Comparison of ENCODE assay signal across 8 mouse cellular contexts in the genomic region with DNA sequence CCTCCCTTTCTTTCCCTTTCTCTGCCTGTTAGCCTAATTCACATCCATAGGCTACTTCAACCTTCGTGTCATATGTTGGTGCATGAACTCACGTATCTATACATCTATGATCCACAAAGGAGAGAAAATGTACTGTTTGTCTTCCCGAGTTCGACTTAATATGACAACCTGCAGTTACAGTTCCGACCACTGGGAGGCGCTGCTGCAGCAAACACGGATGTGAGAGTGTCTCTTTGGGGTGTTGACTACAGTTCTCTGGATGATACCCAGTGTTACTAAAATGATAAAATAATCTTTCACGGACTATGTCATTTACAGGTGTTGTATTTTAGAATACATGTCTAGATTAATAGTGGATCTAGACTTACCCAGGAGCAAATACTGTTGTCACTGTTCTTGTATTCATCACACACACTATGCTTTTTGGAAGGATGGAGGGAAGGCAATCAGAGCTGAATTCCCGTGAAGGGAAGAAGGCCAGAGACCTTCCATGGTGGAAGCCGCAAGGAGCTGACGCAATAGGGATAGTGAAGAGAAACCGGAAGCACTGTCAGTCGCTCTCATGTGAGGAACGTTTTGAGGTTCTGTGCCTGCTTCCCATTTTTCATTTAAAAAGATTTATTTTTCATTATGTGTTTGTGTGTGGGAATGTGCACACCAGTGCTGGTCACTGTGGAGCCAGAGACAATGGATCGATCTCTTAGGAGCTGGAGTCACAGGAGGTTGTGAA.
DNase-seq lines count a peak whose midpoint lies in the region; ATAC-seq lines count a peak whose summit lies in the region.

No protein-coding gene starts in this region.

- no peaks in the 10 kb centered on the region for H3K27me3 ChIP-seq in heart, embryonic 11.5 days (ENCODE audit: control insufficient read depth, insufficient read depth, low read length)
- H3K27me3 ChIP-seq in neural tube, embryonic 11.5 days (ENCODE audit: control insufficient read depth, insufficient read depth, low read length), result no peaks in the 10 kb centered on the region

- no peak overlapping the region for H3K9ac ChIP-seq in heart, embryonic 11.5 days (ENCODE audit: low read depth, low read length)
- H3K9ac ChIP-seq in neural tube, embryonic 11.5 days (ENCODE audit: low read length), result no peak overlapping the region

- 61% methylated on average over 15 of the region's 15 CpGs for WGBS in heart, embryonic 11.5 days (ENCODE audit: insufficient replicate concordance)
- 62% methylated on average over 15 of the region's 15 CpGs for WGBS in neural tube, embryonic 11.5 days

- no peak overlapping the region for H3K4me3 ChIP-seq in heart, embryonic 11.5 days (ENCODE audit: low read depth, low read length)
- no peak overlapping the region for H3K4me3 ChIP-seq in neural tube, embryonic 11.5 days (ENCODE audit: low read depth, low read length)

- no peak overlapping the region for H3K27ac ChIP-seq in heart, embryonic 11.5 days (ENCODE audit: low read depth, low read length)
- no peak overlapping the region for H3K27ac ChIP-seq in neural tube, embryonic 11.5 days (ENCODE audit: low read depth, low read length)

- ATAC-seq in heart, embryonic 11.5 days (replicated peaks; ENCODE audit: insufficient number of reproducible peaks, low FRiP score, low TSS enrichment), result no peak
- ATAC-seq in common myeloid progenitor, adult 5-6 weeks (replicated peaks; ENCODE audit: low read depth, poor library complexity, severe bottlenecking), result peak; percentile 83
- ATAC-seq in neural tube, embryonic 11.5 days (ENCODE audit: insufficient read depth, low FRiP score, low TSS enrichment), result no peak

- H3K9me3 ChIP-seq in heart, embryonic 11.5 days (replicated peaks; ENCODE audit: control insufficient read depth, low read length), result no peaks in the 10 kb centered on the region
- H3K9me3 ChIP-seq in neural tube, embryonic 11.5 days (ENCODE audit: control insufficient read depth, low read length), result no peaks in the 10 kb centered on the region

- H3K4me2 ChIP-seq in heart, embryonic 11.5 days, result no peak overlapping the region
- no peak overlapping the region for H3K4me2 ChIP-seq in neural tube, embryonic 11.5 days (ENCODE audit: low read depth)

- H3K36me3 ChIP-seq in heart, embryonic 11.5 days (ENCODE audit: control insufficient read depth, insufficient read depth, low read length), result no peaks in the 10 kb centered on the region
- H3K36me3 ChIP-seq in neural tube, embryonic 11.5 days (ENCODE audit: control insufficient read depth, insufficient read depth, low read length), result no peaks in the 10 kb centered on the region

- no peaks in the 10 kb centered on the region; the same call in 1 of the 2 replicates for H3K4me1 ChIP-seq in heart, embryonic 11.5 days (ENCODE audit: control insufficient read depth, insufficient read depth, low read length)
- H3K4me1 ChIP-seq in neural tube, embryonic 11.5 days (ENCODE audit: control insufficient read depth, insufficient read depth, low read length), result no peaks in the 10 kb centered on the region; the same call in 1 of the 2 replicates

- peak; percentile 5 to 22 for DNase-seq in heart, adult 18-20 months
- DNase-seq in right cerebral cortex, postnatal 4 days, result peak; percentile 27
- no peak for DNase-seq in right cerebral cortex, postnatal 25 days
- peak; percentile 45 for DNase-seq in neural tube, embryonic 11.5 days (ENCODE audit: low spot score)
- DNase-seq in frontal cortex, postnatal 14 days (ENCODE audit: low spot score in 2 of 2), result no peak
- no peak for DNase-seq in right cerebral cortex, adult 2 months (ENCODE audit: low spot score in 2 of 2)

Comparison
In these comparisons a context has a peak if more than half of its experiments do, and no peak if none do; other contexts are left out.
1. DNase-seq: peak in heart, adult 18-20 months (2 of 2), right cerebral cortex, postnatal 4 days (single experiment) and neural tube, embryonic 11.5 days (single experiment); none in right cerebral cortex, postnatal 25 days (single experiment), frontal cortex, postnatal 14 days (0 of 2) and right cerebral cortex, adult 2 months (0 of 2).